Mouse (Mus musculus) adrenal gland, postnatal 25 days (tissue): ENCODE measurements around the gene Tmsb15b1. TPM values are rescaled to one million over a fixed set of nuclear protein-coding genes. Genes with fewer than 3 reads are reported as not detected.
"Not testable (repeated sequence)": the region's sequence is repeated elsewhere in the genome, so short reads cannot be mapped to it uniquely, and the experiment has no call there.

Experiments
- DNase-seq: peaks from one replicate; pipeline ENCODE4 v3.0.0; 2021; ENCODE audit warnings: mixed read lengths
- long read RNA-seq: library from polyadenylated mRNA; stranded (forward); transcript quantifications from one replicate; pipeline ENCODE4 v2.0.0, GENCODE M21; 2021
- total RNA-seq: library from RNA; stranded (reverse); gene quantifications from 2 replicates; pipeline ENCODE4 v1.2.3, GENCODE M21; 2021

The Tmsb15b1 gene
- total RNA-seq = 1.8 and 3.2 TPM in 2 replicates
- long read RNA-seq, partial matches to known transcripts = 0 of 3 reads
- long read RNA-seq, other reads (novel, unspliced or antisense) = 1 of 3 reads

GRCm38 (mm10) chrX:136976424-136977084, at the start of gene Tmsb15b1, which contains the start of gene Tmsb15l:
Tmsb15b1 (minus strand) TSS chrX:136976874.
Tmsb15l (minus strand) TSS chrX:136976869.
- peak; percentile 54 for DNase-seq

- DNase-seq = peak; percentile 59
These were observed 42.6 kb upstream of the Tmsb15b1 start for GRCm38 (mm10) chrX:137019310-137019709.

GRCm38 (mm10) chrX:137017668-137018067, 41.0 kb upstream of the Tmsb15b1 start:
- DNase-seq = no peak

- DNase-seq = peak; percentile 16
These were observed 38.5 kb upstream of the Tmsb15b1 start for GRCm38 (mm10) chrX:137015099-137015709.

- DNase-seq = no peak
These were observed 19.6 kb upstream of the Tmsb15b1 start for GRCm38 (mm10) chrX:136996256-136996655.

- DNase-seq = no peak
These were observed 17.0 kb upstream of the Tmsb15b1 start for GRCm38 (mm10) chrX:136993641-136994040.

- DNase-seq = peak; percentile 57
These were observed 16.4 kb upstream of the Tmsb15b1 start, which contains the start of gene Zcchc18 for GRCm38 (mm10) chrX:136992978-136993547. Zcchc18 (plus strand) TSS chrX:136993155.

GRCm38 (mm10) chrX:136992191-136992965, 15.7 kb upstream of the Tmsb15b1 start:
- no peak for DNase-seq

GRCm38 (mm10) chrX:136991274-136991673, 14.6 kb upstream of the Tmsb15b1 start:
- no peak for DNase-seq

- DNase-seq = no peak
These were observed 9.4 kb upstream of the Tmsb15b1 start for GRCm38 (mm10) chrX:136986039-136986438.

GRCm38 (mm10) chrX:136978616-136979015, 1.9 kb upstream of the Tmsb15b1 start:
- DNase-seq = no peak

- not testable (repeated sequence) for DNase-seq
These were observed 1.3 kb downstream of the Tmsb15b1 start, which contains the start of gene Tmsb15b2 for GRCm38 (mm10) chrX:136975397-136975796. Tmsb15b2 (minus strand) TSS chrX:136975497.

GRCm38 (mm10) chrX:136959688-136960087, 17.0 kb downstream of the Tmsb15b1 start:
- peak; percentile 4 for DNase-seq

- not testable (repeated sequence) for DNase-seq
These were observed 18.4 kb downstream of the Tmsb15b1 start for GRCm38 (mm10) chrX:136958300-136958699.

- DNase-seq = peak; percentile 33
These were observed 18.9 kb downstream of the Tmsb15b1 start for GRCm38 (mm10) chrX:136957583-136958279.

- no peak for DNase-seq
These were observed 38.7 kb downstream of the Tmsb15b1 start for GRCm38 (mm10) chrX:136937985-136938384.

- no peak for DNase-seq
These were observed 49.6 kb downstream of the Tmsb15b1 start, which contains the start of gene H2bfm for GRCm38 (mm10) chrX:136927031-136927430. H2bfm (plus strand) TSS chrX:136927325.

- DNase-seq = no peak
These were observed 50.8 kb downstream of the Tmsb15b1 start for GRCm38 (mm10) chrX:136925863-136926262.
